Mouse (Mus musculus) right cerebral cortex, postnatal 10 days (tissue): ENCODE data around the gene Scfd2.

ENCODE experiments used
- DNase-seq, 2 experiments: peaks; one replicate each; pipeline ENCODE4 v3.0.0; 2021; ENCODE audit warnings: low spot score in 2 of 2

Scfd2 gene

DNA sequence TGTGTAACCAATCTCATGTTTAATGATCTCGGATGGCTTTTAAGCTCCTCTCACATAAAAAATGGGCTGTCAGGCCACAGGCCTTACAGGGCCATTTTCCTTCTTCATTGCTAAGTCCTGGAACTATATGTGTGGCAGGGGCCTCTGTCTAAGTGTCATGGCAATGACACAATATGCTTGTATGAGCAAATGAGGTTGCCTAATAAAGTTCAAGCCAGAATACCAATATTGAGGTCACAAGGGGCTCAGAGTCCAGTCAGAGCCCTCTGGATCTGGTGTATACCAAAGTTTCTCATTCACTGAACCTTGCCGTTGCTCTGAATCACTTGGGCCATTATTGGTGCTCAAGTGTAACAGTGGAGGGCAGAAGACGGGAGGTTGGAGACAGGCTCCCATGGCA is 288.9 kb downstream of the Scfd2 start:
- DNase-seq = no peak

DNA sequence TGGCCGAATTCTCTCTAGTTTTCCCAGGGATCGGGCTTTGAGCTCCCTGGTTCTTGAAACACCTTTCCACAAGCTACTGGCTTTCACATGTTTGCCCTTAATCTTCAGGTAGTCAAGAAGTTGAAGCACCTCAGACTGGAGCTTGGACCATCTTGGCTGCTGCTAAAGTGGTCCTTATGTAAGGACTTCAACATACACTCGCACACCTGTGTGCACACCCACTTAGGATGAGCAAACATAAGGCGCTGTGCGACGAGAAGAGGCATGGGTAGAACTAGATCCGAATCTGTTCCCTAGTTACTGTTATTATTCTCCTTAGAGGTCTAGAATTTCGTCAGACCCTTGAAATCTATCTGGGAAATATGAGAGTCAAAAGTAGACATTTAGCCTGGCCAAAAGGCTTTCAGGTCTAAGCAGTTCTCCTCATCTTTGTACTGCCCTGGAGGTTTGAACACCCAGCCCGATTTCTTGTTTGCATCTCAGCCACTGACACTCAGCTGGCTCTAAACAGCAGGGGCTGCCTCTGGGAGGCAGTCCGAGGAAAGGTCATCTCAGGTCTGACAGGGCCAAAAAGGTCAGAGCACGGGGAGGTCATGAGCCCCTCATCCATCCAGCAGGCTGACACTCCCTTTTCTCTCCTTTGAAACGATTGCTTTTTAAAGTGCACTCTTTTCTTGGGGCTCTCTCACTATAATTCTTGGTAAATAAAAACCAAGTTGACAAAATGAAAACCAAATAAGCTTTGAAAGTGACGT is 290.5 kb downstream of the Scfd2 start:
- no peak for DNase-seq

DNA sequence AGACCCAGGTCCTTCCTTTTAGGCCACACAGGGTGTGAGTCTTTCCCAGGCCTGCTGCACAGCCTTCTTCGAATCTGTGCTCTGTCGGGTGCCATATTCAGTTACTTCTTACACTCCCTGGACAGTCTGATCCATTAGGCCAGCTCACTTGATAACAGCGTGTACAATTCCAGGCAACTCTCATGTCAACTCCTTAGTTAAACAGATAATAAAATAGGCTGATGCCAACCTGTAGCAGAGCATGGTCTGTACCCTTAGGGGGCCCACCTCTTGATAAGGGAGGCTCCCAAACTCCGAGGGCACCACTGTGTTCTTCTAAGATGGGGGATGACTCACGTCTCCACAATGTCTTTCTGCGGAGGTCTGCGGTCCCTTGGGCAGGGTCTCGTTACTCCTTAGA is 291.3 kb downstream of the Scfd2 start:
- no peak for DNase-seq

DNA sequence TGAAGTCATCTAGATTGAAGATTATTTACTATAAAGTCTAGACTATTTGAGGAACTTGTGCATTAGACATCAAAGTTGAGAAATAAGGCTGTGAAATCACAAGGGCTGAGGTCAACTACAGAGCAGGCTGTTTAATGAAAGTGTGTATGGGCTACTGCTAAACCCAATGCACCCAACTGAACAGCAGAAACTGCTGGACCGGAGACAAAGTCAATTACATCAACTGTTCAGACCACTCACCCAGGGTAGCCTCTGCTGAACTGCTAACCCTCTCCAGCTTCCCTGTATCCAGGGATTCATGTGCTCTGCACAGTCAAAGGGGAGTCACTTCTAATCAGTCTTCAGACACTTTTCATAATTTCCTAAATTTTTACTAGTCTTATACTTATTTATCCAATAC is 292.2 kb downstream of the Scfd2 start:
- no peak for DNase-seq

DNA sequence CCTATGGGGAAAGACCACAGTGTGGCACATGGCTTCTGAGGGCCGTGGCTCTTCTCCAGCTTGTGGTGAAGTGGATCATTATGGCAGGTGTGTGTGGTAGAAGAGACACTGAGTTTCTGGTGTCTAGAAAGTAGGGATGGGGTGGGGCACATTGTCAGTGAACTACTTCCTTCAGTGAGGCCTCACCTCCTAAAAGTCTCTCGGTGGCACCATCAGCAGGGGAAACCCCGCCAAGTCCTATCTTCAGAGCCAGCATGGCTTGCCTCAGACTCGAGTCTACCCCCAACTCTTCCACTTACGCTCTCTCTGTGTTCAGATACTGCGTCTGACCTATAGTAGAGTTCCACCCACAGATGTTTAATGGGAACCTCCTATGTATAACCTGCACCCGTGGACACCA is 297.8 kb downstream of the Scfd2 start:
- no peak for DNase-seq

DNA sequence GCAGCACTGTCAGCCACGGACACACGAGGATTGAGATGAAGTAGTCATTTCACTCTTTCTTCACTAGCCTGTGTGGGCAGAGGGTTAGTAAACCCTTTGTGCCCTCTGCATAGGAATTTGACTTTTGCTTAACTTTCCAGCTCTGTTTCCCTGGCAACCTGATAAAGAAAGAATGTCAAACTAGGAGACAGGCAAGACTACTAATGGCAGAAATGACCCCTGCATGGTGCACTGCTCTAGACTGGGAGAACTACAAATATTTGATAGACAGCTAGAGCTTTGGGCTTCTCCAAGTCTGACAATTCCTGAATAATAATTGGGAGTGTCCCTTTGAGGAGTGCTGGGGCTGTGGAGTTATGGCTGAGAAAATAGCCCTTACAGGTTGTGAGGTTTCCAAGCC is 301.0 kb downstream of the Scfd2 start:
- DNase-seq = no peak

DNA sequence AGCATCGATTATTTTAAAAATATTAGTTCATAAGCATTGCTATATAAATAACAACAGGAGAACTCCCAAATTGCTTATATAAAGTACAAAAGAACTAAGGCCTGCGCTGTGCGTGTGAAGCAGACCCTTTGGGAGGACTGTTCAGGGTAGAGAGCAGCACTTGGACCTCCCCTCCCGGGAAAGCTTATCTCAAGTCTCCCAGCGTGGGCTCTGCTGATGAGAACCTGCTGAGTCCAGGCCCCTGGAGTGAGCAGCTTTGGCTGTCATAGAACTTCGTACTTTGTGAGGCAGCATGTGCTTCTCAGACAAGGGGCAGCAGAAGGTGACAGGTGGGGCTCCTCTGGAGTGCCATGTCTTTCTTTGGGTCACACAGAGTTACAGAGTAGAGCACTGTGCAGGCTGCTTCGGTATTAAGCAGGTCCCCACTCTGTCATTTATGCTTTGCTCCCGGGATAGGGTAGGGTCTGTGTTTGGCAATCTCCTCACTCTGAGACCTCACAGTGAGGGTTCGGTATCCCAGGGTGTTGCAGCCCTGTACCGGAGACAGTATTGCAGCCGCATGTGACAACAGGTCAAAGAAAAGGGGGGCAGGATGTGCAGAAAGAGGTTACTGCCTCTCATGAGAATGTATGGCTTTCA is 301.7 kb downstream of the Scfd2 start:
- DNase-seq = no peak

DNA sequence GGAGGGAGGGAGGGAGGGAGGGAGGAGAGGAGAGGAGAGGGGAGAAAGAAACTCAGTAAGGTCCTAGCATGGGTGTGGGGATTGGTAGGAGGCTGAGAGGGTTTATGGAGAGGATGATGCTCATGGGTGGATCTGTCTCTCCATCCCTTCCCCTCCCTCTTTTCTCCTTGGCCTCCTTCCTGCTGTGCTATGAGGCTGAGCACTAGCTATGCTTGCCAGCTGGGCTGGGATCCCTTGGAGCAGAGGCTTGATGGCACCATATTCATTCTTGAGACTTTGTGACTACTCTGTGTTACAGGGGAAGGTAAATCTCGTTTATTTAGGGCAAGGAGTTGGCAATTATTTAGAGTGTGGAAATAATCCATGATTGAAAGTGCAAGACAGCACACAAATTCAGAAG is 302.6 kb downstream of the Scfd2 start:
- no peak for DNase-seq

DNA sequence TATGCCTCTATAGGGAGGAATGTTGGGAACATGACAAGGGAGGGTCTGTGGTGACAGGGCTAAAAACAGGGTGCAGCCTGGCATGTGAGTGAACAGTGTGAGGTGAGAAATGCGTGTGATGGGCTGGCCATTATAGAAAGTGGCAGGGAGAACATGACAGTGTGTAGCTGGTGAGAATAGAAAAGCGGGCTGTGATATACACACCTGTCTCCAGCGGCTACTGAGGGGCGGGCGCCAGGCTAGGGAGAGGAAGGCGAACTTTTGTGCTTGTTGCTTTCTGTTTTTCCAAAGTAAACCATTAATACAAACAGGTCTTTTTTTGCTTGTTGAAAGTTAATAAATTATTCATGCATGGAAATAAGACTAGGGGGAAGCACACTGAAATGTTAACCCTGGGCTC is 304.2 kb downstream of the Scfd2 start:
- no peak for DNase-seq

DNA sequence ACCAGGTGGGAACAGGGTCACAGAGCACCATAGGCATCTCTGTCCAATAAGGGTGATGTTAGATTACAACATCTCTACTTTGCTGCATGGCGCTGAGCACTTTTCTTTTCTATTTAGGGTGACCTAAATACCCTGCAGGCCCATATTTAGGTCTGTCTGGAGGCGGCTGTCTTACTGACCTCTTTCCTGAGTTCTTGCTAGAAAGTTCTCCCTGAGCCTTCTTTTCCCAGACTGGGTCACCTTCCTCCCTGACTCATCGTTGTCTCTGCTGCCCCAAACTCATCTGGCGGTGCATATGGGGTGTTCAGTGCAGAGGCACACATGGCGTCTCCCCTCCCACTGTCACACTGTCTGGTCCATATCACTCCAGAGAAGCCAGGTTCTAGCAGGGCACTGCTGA is 305.4 kb downstream of the Scfd2 start:
- DNase-seq = no peak

DNA sequence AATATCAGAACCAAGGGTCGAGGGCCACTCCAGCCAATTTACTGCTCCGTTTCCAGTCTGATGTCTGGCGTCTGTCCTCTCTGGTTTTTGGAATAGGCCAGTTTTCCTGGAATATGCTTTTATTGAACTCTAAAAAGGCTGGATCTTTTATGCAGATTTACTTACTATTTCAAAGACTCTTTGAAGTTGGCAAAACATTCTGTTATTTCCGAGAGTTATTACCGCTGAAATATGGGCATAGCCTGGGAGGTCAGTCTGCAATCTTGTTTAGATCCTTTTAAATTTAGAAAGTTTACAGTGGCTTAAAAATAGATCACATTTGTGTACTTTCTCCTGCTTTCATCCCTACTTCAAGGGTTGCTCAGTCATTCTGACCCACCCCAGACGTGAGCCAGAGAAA is 307.1 kb downstream of the Scfd2 start:
- DNase-seq = no peak

DNA sequence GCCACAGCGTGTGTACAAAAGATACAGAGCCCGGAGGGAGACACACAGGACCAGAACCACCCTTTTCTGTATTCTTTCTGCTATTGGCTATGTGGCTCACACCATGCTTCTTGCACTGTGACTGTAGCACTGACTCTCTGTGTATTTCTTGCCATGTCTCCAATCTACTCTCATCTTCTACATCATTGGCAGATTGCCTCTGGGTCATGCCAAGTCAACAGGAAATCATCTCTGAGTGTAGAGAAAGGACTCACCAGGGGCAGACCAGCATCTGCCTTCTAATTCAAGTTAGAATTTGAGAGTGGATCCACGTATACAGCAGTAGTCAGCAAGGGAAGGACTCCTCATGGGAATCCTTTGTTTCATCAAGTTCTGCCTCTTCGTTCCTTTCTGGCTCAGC is 308.9 kb downstream of the Scfd2 start:
- no peak for DNase-seq

DNA sequence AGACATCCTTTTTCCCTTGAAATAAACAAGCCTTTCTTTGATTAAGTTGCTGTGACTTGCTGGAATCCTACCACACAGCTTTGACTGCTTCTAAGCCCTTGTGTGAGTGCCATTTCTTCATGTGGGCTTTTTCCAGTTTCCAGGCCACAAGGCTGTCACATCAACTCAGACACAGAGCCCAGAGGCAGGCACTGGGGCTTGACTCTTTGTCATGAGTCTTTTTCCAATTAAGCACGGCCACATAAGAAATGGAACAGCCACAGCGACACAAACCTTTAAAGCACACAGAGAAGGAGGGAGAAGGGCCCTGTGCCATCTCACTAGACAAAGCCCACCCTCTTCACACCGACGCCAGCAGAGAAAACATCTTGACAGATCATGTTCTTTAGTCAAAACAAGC is 313.0 kb downstream of the Scfd2 start:
- no peak for DNase-seq

DNA sequence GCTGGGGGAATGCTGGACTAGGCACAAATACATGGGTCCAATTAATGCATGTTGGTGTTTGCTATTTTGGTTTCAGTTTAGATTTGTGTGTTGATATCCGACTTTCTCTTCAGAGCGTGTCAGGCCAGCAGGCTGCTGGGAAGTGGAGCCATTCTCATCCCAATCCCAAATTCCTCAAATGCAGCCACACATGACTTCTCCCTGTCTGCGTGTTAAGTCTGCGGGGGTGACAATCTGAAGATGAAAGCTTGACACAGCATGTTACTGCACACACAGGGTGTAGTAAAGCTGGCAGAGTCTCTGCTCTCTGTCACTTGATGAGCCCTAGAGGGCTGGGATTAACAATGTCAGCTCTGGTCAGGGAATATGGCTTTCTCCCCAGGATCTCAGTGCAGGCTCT is 316.4 kb downstream of the Scfd2 start:
- DNase-seq = no peak

DNA sequence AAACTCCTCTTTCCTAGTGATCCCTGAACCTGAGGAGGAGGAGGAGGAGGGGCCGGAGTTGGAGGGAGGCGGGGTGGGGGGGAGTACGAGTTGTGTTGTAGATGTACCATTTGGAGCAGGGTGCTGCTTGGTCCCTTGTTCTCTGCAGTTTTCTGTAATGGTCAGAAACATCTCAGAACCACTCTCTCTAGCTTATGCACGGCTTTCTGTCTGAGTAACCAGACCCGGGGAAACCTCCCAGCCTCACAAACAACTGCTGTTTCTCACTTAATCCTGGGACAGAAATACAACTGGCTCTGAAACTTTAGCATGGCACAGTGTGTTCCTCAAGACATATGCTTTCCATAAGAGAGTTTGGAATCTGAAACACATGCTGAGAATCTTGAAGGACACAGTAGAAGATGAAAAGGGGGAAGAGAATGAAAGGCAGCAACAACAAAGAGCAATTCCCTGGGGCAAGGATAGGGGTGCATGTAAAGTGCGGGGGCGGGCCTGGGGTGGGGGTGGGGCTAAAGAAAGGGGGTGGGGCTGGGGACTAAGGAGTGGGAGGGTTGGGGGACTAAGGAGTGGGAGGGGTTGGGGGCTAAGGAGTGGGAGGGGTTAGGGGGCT is 317.0 kb downstream of the Scfd2 start:
- DNase-seq = no peak

DNA sequence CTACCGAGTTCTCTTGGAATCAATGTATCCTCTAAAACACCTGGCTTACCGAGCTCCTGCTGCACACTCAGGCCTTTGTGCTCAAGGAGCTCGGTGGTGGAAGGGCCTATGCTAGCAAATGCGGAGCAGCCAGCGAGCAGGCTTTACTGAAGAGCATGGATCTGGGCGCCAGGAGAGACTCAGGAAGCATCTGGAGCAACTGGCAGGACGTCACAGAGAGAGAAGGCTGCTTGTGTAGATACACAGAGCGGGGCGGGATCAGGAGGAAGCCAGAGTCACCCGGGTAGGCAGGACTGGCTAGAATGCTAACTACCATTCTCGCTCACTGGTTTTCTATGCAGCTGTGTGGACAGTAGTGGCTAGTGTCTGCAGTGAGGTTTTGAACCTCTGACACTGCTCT is 320.2 kb downstream of the Scfd2 start:
- no peak for DNase-seq

DNA sequence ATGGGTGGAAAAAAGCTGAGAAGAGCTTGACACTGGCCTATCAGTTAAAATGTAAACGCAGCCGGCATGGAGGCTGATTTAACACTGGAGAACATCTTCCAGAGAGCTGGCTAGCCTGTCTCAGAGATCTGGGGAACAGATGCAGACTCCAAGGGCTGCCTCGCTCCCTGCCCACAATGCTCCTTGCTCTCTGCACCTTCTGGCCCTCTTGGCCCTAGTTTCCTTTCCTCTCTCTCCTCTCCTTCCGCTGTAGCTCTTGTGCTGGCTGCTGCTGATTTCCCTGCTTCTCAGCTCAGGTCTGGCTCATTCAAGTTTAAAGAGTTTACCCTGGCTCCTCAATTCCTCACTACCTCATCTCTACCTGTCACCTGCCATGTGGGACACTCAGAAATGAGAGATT is 321.9 kb downstream of the Scfd2 start:
- no peak for DNase-seq

DNA sequence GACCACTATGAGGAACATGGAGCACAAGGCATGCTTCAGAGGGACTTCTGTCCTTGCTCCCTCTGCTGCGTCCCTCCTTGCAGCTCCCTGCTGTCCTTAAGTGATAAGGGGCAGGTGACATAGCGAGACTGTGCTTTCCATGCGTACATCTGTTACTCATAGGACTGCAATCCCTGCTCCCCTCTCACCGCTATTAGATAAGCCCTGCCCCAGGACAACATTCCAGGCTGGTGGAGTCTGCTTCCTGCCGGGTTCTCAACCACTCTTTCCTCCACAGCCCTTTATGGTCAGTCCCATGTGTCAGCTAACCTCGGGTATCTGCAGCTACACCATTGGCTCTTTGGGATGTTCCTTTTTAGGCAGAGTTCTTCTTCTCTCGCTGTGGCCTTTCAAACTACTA is 323.1 kb downstream of the Scfd2 start:
- DNase-seq = no peak

DNA sequence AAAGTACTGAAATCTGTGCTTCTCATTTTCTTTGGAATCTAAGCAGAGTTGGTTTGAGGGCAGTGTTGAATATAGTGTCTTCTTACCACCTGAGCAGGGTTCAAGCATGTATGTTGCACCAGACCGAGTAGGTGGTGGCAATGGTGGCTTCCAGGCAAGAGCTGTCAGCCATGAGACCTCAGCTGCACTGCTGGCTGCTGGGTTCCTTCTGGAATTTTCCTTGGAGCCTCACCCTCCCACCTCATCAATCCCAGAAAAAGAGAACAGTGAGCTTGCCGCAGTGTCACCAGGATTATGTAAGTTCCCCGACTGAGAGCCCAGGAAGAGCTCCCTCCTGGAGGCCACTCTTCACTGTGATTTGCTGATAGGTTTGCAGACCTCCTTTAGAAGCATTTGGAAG is 324.4 kb downstream of the Scfd2 start:
- peak in 1 of 2 experiments; percentile 56 for DNase-seq

DNA sequence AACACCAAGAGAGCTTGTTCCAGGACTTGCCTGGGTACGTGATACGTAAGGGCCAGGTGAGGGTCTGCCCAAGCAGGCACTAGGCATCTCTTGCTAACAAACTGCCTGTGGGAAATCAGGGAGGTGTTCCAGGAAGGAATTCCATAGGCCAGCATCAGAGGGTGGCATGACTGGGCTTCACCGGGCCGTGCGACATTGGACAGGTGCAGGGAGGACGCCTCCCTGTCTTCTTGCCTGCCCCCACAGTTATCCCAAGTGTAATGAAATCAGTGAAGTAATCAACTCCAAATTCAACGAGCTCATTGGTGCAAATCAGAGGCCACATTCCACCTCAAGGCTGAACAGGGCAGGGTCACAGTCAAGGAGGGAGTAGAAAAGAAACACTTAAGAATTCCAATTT is 324.9 kb downstream of the Scfd2 start:
- DNase-seq = no peak

DNA sequence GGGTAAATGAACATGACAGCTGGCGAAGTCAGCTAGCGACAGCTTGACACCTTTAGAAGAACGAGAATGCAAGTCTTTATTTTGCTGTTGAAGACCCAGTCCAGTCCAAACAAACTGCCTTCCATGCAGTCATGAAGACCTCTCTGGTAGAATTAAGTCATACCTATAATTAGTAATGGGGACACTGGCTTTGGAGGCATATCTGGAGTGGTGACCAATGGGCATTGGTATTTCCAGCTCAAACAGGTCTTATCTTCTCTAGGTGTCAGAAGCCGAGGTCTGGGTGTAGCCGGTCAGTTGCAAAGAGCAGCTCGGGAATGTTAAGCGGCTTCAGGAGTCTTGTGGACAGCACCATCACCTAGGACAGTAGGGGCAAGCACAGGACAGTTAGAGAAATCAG is 325.5 kb downstream of the Scfd2 start:
- no peak for DNase-seq

DNA sequence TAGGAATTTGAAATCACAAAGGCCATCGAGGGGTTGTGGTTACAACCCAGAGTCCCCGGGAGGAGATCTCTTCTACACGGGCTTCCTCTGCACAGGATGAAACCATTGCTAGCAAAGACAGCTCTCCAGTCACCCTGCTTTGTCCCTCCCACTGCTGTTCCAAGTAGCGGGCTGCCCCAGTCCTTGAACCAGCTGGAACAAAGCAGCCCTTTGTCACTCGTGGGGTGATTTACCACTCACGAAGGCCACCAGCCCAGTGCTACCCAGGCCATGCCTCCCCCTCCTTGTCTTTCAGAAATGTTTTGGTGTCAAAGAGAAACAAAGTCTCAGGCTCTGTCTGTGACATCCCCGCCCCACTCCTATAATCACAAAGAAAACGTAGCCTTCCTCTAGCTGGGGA is 326.1 kb downstream of the Scfd2 start:
- no peak for DNase-seq

DNA sequence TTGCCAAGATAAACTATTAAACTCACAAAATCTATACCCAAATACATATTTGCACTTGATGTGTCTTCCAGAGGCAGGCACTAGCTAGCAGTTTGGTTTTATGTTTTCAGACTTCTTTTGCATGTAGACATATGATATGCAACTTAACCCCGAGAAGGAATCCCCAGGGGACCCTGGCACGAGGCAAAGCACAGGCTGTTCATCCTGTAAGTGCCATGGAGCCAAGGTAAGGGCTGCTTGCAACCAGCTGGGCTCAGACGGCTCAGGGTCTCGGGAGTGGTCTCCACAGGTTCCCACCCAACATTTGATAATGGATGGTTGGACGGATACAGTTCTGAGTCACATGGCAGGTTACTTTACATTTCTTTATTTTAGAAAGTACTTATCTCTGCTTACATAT is 327.1 kb downstream of the Scfd2 start:
- no peak for DNase-seq
